Mouse (Mus musculus) adrenal gland, adult 8-10 months (tissue): Measurements from ENCODE around the gene Ddx23. TPM values are rescaled to one million over a fixed set of nuclear protein-coding genes. Genes with fewer than 3 reads are reported as not detected.
A peak's percentile ranks its signal among the peaks of the same experiment; 100 is the strongest.

Experiments used
- DNase-seq: peaks from one replicate; pipeline ENCODE4 v3.0.0; 2022
- total RNA-seq, 4 experiments: library from RNA; stranded (reverse); gene quantifications; 2 replicates each; pipeline ENCODE4 v1.2.4; 2022

Gene Ddx23
- 100 to 1,000 TPM in 1 of 4 experiments, 10 to 100 TPM in 3; 68.9 to 100 (median 85.6) TPM for total RNA-seq

DNA sequence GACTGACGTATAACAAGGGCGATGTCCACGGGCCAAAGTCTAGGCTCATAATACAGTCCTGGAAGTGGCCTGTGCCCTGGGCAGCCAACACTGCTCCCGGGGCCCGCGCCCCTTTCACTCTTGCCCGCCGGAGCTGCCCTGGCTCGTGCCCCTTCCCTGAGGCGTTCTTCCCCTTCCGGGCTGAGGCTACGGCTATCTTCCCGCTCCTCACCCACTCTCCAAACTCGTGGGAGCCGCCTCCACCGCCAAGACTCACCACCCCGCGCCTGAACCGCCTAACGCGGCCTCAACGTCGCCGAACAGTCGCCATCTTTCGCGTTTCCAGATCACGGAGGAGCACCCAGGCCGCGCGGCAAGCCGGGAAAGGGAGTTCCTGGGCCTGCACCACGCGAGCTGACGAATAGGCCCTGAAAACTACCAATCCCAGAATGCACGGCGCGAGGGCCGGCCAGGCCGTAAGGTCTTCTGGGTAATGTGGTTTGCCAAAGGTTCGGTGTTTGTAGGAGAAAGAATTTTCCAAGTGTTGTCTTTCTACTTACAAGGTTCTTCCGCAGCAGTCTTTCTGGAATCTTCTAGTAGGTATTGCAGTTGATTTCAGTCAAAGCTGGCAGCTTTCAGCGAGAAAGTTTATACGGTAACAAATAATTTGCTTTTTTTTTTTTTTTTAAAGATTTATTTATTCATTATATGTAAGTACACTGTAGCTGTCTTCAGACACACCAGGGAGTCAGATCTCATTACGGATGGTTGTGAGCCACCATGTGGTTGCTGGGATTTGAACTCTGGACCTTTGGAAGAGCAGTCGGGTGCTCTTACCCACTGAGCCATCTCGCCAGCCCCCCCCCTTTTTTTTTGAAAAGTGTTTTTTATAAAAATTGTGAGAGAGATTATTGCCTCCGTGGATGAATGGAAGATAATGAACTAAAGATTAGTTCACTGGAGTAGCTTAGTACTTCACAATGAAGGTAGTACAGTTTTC, at the start of gene Ddx23:
Gene Ddx23, minus strand, starts transcription at position 328 of the 979 bp plus-strand sequence.
- peak; percentile 94 for DNase-seq

DNA sequence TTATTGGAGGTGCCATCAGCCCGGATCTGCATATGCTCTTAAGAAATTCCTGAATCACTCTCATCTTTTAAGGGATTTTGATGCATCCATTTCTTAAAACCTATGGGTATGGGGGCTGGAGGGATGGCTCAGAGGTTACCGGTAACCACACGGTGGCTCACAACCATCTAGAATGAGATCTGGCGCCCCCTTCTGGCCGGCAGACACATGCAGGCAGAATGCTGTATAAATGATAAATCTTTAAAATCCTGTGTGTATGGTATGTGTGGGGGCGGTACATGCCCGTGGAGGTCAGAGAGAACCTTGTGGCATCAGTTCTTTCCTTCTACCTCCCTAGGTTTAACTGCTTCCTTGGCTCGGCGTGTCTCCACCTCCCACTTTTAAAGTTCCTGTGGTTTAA, 47.7 kb upstream of the Ddx23 start:
- no peak for DNase-seq

DNA sequence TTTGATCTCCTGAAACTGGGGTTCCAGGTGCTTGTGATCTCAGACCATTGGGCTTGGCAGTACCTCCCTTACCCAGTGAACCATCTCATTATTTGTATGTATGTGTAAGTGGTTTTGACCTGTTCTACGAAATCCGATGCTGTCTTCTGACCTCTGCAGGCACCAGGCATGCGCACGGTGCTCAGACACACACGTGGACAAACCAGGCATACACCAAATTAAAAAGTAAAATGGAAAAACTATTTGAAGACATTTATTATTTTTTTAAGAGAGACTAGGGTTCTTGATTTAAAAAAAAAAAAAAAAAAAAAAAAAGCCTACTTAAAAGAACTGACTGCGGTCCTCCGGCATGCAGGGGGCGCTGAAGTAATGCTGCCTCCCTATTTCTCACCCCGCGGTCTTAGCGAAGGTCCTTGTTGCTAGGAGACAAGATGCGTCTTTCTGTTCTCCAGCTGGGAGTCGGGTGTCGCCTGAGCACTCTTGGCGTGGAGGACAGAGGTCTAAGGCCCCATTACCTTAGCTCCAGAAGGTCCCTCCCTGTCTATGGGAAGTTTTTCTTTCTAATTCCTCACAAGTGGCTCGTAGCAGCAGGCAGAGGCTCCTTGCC, 45.2 kb upstream of the Ddx23 start, which contains the start of gene Ccdc65:
Gene Ccdc65, plus strand, starts transcription at position 442 of the 607 bp plus-strand sequence.
- DNase-seq = peak; percentile 77

DNA sequence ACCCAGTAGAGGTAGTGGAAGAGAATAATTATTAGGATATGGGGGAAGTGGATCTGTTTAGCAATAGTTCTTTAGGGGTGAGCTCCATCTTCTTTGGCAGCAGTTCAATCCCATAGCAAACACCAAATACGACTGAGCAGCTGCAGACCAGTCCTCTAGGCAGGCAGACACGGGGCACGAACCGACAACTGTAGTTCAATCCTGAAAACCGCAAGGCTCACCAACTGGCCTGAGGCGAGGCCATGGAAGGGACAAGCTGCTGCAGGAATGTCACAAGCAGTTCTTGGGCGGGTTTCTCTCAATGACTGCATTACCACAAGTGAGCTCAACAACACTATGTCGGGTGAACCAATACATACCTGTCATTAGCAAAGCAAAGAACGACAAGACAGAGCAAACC, 41.6 kb upstream of the Ddx23 start:
- DNase-seq = no peak

- peak; percentile 61 for DNase-seq
Observed at GRCm38 (mm10) chr15:98699190-98700105, 36.8 kb upstream of the Ddx23 start.

- no peak for DNase-seq
Observed at GRCm38 (mm10) chr15:98696216-98696615, 33.5 kb upstream of the Ddx23 start.

GRCm38 (mm10) chr15:98695726-98696125, 33.0 kb upstream of the Ddx23 start:
- DNase-seq = no peak

DNA sequence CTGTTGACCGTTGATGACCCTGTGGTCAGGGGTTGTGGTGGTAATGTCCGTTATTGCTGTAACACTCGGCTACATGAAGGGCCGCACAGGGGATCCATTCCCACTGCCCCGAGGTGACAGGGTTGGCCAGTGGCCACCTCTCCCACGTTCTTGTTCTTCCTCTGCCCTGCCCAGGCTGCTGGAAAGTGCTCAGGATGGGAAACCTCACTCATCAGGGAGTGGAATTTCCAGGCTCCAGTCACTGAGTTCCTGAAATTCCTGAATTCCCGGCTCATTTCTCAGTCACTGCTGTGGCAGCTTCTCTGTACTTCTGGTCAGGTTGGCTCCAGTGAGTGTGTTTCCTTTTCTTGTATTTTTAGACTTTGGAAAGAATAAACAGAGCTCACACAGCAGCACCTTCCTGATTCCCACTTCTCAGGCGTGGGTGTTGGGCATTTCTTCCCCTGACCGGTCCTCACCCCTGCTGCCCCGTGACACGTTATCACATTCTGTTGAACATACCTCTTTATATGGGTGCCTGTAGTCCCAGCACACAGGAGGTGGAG, 29.5 kb upstream of the Ddx23 start:
- DNase-seq = no peak

DNA sequence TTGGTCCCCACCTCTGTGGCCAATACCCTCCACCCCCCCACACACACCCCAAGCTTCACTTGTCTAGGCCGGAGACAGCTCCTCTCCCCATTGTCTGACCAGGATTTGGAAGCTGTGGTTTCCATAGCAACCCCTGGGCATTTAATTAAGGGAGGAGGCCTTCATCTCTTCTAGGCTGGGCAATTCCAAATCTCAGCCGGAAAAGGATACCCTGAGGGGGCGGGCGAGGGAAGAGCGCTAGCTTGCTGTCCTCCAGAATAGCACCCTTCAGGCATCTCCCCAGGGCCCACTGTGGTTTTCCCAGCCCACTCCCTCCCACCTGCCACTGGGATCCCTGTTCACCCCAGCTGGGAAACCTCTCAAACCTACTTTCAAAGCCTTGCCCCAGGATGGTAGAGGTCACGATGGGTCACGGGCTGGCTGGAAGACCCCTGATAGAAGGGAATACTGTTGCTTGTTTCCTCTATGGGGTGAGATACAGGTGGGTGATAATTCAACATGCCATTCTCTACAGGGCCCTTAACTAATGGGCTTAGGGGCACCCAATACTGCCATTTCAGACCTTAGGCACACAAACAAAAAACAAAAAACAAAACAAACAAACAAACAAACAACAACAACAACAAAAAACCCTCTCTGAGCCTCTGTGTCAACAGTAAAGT, 28.9 kb upstream of the Ddx23 start:
- DNase-seq = no peak

DNA sequence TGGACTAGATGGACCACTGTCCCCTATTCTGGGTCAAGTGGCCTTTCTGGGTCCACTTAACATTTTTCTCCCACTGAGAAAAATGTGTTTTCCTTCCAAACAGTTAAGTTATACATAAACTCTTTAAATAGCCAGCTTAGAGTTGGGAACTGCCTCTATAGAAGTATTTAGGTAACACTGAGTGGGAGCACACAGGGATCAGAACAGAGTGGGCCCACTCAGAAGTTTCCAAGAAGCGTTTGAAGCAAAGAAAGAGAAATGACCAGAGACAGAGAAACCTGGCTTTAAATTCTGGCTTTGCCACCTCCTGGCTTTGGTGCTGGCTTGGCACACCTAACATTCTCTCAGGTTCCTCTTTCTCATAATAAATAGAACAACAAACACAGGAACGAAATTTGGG, 27.0 kb upstream of the Ddx23 start:
- no peak for DNase-seq

DNA sequence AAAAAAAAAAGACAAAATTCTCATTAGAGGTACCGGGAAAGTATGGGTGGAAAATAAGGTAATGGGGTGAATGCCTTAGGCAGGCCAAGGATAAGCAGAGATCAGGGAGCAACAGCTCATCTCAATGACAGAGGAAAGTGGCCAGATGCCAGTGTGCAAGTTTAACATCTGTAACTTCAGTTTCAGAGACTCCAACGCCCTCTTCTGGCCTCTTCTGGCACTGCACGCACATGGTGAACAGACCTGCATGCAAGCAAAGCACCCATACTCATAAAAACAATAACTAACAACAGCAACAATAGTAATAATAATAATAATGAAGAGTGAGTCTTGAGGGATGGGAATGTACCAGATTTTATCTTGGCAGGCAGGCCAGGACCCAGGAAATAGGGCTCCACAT, 23.2 kb upstream of the Ddx23 start:
- no peak for DNase-seq

DNA sequence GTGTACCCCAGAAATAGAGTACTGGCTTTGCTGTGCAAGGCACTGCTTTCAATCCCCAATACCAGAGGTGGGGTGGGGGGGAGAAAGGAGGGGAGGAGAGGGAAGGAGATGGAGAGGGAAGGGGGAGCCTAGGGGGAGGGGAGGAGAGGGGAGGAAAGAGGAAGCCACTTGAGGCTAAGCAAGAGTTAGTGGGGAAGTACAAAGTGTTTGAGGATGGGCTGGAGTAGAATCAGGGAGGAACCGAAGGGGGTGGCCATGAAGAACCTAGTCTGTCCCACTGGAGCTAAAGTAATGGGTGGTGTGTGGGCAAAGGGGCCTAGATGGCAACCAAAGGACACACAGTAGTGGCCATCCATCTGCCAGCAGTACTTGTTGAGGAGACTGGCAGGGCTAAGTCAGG, 21.1 kb upstream of the Ddx23 start:
- DNase-seq = no peak

DNA sequence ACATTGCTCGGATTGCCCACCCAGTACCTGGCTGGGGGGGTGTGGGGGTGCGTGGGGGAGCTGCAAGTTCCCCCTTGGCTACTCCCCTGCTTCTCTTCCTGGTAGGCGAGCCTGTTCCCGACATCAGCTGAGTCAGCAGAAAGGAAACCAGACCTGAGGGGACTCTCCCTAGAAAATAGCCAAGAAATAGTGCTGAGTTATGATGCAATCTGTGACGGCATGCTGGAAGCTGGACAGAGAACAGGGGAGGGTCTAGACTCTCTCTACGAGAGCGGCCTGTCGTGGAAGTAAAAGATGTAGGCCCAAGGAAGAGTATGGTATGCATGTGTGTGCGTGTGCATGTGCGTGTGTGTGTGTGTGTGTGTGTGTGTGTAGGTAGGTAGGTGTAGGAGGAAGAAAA, 20.5 kb upstream of the Ddx23 start:
- no peak for DNase-seq

DNA sequence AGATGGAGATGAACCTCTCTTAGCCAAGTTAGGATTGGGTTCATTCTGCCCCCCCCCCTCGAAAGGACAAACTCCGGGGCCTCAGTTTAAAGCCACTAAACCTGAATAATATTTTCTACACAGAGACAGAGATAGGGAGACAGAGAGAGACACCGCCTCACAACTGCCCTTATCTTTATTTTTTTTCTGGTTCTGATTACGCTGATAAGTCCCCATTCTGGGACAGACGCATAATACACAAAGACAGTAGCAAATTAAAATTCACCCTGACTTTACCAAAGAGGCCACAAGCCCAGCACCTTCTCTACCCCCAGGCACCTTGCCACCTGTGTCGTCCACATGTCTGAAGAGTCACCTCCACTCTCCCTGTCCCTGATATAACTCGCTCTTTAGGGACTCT, 18.9 kb upstream of the Ddx23 start:
- no peak for DNase-seq

DNA sequence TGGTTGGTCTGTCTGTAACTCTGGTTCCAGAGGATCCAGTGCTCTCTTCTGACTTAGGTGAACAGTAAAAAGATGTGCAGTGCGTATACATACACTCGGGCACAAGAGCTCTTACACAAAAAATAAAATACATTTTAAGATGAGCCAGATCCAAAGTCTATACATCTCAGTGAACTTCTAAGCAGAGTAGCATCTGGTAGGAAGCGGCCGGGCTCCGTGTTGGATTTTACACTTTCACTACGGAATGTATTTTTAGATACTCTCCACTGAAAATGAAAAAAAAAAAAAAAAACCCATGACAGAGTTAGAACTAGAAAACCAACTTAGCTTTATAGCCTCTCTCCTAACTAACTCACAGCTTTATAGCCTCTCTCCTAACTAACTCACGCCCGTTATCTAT, 18.0 kb upstream of the Ddx23 start:
- no peak for DNase-seq

DNA sequence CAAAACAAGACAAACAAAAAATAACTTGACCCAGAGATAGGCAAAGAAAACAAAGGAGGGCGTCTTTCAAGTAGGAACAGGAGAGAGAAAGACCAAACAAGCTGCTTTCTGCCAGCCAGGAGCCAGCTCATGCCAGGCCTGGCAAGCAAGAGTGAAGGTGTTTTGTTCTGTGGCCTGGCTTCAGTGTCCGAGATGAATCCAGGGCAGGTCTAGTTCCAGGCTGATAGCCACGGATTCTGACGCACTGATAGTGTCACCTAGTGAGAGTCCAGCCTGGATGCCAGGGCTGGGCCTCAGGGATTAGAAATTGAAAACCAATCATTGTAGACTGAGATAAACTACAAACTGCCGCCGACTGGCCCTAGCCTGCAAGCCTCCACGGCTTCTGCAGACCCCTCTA, 15.3 kb upstream of the Ddx23 start:
- DNase-seq = no peak

DNA sequence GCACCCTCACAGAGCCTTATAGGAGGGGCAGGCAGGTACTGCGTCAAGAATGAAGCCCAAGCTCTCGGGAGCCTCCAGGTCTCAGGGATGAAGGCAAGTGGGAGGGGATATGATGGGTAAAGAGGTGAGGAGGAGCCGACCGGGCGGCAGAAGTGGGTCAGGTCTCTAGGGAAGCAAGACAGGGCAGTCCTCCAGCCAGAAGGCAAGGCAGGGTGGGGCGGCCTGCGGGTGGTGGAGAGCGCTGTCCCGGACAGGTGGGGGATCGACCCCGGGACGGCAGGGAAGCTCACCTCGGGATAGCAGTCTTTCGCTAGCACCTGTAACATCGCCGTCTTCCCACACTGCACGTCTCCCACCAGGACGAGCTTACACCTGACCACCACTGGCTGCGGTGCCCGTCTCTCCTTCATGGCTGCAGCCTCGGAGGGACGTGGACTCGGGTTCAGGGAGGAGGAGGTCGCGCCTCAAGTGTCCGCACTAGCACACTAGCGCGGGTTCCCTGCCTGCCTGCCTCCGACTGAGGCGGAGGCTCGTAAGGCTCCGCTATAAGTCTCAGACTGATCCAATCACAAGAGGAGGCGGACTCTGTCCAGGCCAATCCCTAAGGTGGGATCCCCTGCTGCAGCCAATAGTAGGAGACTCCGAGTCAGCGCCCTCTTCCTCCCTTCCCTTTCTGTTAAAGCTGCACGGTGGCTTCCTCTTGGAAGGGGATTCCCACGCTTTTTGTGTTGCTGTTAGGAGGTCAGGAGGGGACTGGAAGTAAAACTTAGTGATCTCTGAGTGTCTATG, 14.4 kb upstream of the Ddx23 start, which contains the start of gene Rnd1:
Gene Rnd1, minus strand, starts transcription at position 522 of the 789 bp plus-strand sequence.
- DNase-seq = peak; percentile 83

DNA sequence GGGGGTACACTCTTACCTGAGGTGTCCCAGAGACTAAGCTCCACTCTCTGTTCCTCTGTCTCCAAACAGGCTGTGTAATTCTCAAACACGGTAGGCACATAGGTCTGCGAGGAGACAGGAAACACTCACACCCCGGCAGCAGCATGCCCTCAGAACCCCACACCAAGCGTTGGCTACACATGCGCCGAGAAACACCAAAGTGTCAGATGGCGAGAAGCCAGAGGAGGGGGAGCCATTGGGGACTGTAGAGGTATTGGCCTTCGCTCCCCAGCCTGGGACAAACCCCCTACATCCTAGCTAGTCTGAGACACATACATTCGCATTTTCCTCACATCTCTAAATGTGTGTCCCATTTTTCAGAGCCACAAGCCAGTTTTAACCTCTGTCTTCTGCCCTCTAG, 13.8 kb upstream of the Ddx23 start:
- no peak for DNase-seq

DNA sequence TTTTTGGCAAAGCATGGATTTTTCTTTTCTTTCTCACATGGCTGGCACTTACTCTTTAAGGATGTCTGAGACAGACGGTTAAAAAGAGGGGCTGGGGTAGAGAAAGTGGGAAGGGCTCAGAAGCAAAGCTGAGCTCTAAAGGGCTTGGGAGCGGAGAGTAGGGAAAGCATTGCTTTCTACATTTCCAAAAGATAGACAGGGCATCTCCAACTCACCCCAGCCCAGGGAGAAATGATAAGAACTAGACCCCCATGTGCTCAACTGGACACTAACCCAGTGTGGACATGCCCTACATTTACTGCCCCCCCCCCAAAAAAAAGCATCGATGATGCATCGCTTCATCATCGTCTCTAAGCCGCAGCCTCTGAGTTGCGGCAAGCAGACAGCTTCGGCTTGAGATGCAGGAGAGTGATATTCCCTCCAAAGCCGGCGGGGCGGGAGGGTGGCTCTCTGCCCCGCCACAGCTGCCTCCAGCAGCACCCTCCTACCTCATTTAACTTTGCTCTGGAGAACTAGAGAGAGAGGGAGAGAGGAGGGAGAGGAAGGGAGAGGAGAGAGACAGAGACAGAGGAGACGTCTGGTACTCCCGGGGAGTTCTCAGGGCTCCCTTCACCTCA, 13.0 kb upstream of the Ddx23 start:
- no peak for DNase-seq

- no peak for DNase-seq
Observed at GRCm38 (mm10) chr15:98674994-98675545, 12.4 kb upstream of the Ddx23 start.
